Mouse (Mus musculus) spleen, postnatal 4 days (tissue): ENCODE measurements at regions not wholly inside any gene's neighbourhood (a gene's known extent, or its start where the extent isn't known, plus 50 kb on each side); places are given as distances from the start of the nearest gene placed in this dataset.

Source experiments
- DNase-seq, 2 experiments: peaks; one replicate each; pipeline ENCODE4 v3.0.0; 2022; ENCODE audit warnings: low spot score in 2 of 2

DNA sequence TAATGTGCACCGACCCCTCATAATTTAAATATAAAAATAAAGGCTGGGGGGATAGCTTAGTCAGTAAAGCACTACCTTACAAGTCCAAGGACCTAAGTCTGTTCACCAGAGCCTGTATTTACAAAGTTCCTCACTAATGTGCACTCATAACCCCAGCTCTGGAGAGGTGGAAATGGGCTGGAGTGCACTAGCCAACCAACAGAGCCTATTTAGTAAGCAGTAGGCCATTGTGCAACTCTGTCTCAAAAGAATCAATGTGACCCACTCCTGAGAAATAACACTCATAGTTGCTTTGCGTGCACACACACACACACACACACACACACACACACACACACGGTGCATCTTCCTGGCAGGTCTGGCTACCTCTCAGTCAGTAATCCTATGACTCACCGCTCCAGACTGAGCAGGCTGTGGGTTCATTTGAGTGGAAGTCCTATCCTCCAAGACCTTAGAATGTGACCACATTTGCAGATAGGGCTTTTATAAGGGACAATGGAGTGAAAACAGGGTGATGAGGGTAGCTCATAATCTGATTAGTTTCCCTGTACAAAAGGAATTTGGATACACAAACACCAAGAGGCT is 256.9 kb downstream of the Bcor start:
- DNase-seq: no peak

DNA sequence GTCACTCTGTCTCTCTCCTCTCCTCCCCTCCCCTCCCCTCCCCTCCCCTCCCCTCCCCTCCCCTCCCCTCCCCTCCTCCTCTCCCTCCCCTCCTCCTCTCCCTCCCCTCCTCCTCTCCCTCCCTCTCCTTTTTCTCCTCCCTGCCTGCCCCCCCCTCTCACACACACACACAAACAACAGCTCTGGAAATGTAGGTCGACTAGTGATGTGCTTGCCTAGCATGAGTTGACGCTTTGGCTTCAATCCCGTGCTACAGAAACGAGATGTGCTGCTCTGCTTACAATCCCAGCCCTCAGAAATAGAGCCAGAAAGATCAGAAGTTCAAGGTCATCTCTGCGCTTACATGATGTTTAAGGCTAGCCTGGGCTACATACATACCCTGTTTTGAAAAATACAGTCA is 254.9 kb downstream of the Bcor start:
- DNase-seq: no peak

DNA sequence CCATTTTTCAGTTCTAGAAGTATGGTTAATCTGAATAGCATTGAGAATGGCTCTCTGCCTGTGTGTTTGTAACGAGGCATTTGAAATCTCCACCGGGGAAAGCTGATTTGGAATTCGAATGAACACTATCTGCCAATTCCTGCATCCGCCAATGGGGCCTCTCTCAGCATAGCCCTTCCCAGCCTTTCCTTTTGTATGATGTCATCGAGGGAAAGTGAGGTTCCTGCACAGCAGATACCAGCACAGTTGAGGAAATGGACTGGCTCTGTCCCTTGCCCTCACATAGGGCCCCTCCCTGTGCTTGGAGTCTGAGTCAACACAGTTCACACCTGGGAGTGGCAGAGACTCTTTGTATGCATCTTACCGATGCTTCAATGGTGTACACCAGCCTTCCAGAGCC is 253.0 kb downstream of the Bcor start:
- DNase-seq: no peak

DNA sequence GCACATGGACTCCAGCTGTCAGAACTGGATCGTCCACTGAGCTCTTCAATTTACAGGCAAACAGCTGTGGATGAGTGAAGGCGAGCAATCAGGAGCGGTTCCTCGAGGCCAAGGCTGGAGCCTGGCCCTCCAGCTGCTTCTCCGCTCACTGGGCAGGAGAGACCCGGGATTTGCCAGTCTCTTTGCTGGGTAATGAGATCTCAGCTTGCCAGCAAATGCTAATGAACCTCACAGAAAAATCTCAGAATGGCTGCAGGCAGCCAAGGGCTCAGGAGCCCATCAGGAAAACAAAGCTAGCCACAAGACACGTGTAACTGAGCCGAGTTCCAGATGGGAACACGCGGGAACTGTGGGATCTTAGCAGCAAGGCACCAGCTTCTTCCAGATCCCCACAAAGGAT is 244.2 kb downstream of the Bcor start:
- no peak for DNase-seq

DNA sequence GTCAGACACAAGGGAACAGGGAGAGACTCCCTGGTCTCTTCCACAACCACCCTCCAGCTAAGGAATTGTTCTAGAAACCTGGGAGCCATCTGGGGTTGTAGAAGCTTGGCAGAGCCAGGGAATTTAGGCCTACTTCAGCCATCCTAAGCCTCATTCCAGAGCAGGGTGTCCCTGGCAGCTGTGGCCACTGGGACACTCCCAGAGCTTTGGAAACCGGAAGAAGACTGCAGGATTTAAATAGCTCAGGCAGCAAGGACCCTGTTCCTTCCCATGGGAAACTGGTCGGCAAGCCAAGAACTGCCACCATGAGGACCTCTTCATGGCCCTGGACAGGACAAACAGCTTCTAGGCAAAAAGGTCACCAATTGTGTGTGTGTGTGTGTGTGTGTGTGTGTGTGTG is 239.9 kb downstream of the Bcor start:
- no peak for DNase-seq

DNA sequence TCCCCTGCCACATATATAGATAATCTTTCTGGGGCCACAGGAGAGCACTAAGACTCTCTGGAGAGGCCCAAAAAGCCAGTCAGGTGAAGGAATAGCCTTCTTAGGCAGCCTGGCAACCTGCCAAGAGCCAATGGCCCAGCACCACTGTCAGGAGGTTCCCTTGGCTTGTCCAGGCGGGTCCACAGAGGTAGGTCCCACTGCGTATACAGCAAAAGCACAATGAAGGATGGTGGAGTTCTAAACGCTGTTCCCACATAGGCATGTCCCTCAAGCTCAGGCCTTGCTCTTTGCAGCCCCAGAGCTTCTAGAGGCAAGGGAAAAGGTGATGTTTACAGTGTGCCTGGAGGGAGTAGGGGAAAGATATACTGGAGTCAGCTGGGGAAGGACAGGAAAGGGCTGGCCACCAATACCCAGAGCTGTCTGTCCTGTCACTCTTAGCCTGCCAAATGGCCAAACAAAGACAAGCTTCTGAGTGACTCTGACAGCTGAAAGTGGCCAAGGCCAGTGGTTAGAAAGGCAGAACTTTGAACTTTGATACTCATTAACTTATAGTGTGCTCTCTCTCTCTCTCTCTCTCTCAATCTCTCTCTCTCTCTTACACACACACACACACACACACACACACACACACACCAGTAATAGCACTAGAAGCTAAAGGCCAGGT is 235.4 kb downstream of the Bcor start:
- DNase-seq: no peak

DNA sequence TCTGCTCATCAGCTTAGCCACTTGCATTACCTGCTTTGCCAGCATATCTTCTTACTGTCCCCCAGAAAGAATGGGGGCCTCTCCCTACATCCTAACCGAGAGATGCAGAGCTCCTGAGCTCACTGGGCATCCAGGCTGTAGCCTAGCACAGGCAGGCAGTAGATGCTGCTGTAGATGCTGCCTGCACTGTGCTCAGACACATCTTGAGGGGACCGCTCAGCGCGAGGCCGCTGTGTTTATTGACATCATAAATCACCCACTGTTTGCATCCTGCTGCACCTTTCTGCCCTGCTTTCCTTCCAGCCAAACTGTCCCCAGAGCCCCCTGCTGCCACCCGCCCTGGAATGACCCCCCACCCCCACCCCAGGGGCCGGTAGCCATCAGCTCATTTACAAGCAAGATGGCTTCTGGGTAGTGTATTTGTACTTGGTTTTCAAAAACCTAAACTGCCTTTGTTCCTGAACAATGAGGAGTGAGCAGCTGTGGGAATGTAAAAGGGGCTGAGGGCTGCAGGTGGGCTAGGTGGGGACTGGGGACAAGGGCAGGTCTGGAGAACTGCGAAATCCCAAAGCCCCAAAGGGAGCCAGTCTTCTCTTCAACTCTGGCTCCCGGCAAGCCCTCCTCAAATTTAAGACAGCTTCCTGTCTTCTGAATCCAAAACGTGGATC is 233.2 kb downstream of the Bcor start:
- no peak for DNase-seq

DNA sequence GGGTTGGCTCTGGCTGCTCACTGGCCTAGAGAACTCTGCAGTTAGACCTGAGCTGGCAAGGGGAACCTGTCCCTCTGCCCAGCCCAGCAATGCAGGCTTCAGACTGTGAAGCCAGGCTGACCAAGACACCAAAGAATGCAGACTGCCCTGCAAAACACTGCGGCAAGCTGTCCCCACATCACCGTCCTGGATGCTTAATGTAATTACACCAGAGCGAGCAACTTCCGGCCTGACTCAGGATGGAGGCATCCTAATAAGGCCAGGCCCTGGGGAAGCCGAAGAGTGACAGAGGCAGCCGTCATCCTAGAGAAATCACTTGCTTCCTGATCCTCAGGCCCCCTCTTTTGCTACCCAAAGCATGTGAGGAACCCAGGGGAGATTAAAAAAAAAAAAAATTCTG is 230.7 kb downstream of the Bcor start:
- DNase-seq: no peak

DNA sequence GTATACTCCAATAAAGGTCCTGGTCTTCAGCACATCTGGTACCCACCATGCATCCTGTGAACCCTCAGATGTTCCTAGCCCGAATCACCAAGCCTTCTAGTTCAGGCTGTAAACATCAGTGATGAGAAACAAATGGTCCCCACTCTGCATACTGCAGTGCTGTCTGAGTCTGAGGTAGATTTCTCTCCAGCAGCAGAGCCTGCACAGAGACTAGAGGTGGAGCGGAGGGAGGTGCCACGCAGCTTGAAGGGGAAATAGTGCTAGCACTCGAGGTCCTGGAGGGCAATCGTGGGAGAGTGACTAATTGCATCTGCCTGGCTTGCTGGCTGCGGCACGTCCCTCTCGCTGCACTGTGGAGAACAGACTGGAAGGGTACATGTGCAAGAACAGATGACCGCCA is 228.7 kb downstream of the Bcor start:
- no peak for DNase-seq

DNA sequence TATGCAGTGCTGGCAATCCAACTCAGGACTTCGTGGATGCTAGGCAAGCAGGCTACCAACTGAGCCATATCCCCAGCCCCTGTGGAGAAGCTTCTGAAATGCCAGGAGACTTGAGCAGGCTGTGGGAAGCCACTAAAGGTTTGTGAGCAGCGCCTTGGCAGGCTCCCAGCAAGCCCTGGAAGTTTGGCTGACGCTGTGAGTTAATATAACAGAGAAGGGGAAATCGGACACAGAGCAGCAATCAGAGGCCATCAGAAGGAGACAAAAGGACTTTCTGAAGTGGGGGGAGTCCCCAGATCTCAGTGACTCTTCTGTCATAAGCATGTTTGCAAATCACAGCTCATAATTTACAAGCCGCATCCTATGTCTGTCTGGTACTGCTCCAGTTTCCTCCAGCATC is 224.8 kb downstream of the Bcor start:
- no peak for DNase-seq

DNA sequence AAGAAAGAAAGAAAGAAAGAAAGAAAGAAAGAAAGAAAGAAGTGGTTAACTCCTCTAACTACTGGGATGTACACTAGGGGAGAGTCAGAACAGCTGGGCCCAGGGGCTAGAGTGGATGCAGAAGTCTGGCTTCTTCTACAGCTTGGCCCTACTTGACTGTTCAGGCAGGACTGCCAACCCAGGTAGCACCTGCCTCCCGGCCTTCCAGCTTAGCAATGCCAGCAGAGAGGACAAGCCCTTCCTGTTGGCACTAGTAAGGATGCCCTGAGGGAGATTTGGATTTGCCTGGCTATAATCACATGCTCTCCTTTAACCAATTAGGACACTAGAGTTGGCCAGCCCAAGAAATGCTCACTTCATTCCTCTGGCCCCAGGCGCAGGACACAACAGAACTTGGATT is 219.9 kb downstream of the Bcor start:
- no peak for DNase-seq

DNA sequence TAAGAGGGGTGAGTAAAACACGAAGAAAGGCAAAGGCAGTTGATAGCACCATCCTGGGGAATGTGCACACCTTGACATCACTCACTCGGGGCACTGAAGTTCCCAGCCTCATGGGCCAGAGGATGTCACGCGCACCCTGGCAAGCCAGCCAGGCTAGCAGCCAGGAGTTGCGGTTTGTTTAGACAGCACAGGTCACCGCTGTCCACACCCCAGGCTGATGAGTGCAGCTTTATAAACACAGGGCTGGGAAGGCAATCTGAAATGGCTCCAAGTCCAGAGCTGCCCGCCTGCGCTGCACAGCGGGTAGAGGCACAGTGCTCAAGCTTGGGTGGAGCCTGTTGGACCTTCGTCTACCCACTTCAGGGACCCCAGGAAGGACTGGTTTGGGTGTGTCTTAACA is 216.8 kb downstream of the Bcor start:
- no peak for DNase-seq

DNA sequence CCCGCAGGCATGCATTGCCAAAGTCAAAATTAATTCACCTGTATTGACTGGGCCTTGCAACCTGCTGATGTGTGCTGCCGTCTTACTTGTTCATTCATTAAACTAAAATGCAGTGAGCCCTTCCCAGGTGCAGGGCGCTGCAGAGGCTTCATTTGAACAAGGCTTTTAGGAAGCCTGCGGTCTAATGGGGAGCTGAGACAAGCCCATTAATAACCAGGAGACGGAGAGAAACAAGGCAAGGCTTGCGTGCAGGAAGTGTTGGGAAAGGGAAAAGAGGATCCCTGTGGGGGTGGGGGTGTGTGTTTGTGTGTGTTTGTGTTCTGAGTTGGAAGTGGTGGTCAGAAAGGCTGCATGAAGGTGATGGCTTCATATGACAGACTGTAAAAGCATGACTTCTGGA is 215.6 kb downstream of the Bcor start:
- no peak for DNase-seq

DNA sequence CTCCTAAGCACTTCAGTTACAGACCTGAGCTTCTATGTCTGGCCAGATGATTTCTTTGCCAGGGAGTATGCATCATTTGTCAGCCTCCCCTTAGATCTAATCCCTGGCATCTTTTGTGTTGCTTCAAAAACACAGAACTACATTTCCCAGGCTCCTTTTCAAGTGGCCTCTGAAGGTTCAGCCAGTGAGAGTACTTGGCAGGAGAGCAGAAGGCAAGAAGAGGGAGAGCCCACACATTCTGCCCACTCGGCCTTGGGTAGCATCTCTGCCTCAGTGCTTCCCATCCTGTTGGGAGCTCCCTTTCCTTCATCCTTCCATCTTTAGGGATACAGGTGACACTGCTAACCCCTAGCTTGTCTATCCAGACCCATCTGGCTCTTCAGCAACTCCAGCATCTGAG is 214.9 kb downstream of the Bcor start:
- no peak for DNase-seq

DNA sequence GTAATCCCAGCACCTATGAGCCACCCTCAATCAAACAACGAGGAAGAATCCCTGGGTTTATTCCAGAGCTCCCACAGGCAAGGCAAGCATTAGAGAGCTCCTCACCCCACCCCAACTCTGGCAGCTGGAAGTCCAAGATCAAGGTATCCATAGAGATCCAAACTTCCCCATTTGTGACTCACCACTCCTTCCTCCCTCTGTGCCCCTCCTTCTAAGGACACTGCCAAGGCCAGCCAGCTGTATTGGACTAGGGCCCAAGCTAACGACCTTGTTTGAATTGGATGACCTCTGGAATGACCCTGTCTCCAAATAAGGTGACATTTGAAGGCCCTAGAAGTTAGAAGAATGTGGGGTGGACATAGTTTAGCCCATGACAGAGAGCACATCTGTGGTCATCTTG is 208.0 kb downstream of the Bcor start:
- no peak for DNase-seq

DNA sequence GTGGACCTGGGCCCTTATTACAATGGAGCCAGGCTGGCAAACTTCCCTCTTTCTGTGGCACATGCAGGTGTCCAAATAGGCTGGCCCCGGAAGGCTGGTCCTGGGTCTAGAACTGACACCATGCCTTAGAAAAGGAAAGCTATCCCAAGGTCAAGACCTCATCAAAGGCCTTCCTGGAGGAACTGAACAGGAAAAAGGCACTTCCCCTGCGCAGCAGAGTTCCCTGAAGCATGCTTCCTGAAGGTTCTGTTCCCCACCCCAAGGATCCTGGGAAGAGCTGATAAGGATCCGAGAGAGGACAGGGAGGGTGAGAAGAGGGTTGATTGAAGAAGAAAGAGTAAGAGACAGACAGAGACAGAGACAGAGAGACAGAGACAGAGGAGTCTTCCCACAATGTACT is 204.0 kb downstream of the Bcor start:
- DNase-seq: no peak

DNA sequence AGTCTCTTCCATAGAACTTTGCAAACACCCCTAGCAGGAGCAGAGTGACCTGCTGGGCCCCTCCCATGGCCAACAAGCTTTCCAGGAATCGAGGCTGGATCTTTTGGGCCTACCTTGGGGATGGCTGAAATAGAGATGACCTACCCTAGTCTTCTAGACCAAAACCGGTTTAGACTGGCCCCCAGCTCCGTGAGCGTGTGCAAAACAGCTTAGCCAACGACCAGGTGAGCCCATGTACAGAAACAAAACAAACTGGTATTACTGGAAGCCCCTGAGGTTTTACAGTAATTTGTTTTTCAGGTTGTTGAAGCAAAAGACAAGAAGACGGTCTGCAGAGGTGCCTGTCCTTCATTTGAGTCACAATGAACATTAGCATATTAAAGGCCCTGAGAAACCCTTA is 203.1 kb downstream of the Bcor start:
- DNase-seq: no peak

DNA sequence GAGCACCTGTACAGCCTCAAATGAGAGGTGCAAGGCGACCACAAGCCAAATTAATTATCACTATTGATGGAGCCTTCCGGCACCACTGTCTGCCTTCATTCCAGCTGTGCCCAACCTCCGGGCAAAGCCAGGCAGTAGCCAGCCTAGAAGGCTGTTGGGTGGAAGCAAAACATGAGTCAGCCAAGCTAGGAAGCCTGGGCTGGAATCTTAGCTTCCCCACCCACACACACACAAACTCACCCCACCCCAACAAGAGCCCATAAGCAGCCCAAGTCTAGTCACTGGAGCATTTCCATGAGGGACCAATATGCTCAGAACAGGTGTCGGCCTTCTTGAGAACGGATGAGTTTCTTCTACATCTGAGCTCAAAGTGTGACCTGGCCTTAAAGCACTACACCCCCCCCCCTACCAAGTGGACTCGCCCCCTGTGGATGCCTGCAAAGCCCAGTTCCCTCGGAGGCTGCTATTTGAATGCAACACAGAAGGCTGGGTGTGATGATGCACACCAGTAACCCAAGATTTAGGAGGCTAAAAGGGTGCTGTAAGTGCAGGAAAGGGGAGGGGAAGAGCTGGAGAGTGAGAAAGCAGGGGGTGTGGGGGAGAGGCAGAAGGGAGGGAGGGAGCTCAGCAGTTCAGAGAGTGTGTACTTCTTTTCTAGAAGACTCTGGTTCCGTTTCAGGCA is 200.1 kb downstream of the Bcor start:
- no peak for DNase-seq

DNA sequence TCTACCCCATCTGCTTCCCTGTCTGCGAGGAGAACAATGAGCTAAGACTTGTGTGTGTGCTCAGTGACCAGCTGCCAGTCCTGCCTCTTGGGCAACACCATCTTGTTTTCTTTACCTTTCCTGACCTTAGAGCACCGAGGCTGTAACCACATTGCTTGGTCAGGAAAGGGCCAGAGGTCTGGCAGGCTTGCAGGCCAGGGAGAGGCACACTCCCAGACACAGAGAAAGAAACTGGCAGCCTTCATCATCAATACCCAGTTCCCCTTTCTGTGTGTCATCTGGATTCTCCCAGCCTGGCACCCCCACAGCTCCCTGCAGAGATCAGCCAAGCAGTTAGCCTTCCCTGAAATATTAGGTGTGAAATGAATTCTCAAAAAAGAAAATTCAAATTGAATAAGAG is 198.8 kb downstream of the Bcor start:
- no peak for DNase-seq

DNA sequence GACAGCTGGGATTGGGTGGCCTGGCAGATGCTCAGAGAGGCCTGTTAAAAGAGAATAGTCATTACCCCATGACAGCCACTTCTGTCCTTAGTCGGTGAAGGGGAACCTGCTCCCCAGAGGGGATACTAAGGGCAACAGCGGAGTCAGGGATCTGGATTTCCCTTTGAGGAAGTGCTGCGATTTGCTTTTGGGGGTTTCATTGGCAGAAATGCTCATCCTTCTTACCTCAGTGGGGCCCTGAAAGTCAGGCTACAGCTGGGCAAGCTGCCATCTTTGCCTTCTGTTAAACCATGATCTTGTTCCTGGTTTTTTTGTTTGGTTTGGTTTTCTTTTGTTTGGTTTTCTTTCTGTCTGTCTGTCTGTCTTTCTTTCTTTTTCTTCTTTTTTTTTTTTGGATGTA is 195.7 kb downstream of the Bcor start:
- DNase-seq: no peak

DNA sequence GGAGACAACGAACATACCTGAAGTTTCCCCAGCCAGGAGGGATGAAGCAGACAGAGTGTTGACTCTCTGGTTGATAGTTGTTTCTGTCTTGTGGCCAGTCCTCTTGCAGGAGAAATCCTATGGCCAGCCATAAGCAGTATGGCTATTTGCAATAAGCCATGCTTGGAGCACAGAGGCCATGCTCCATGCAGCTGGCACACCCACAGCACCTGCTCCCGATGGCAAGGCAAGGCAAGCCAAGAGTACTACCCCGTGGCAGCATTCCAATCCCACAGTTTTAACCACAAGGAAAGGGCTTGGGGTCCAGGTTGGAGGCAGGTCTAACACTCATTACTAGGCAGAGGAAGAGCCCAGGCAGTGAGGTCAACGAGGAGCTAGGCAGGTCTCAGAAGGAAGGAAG is 181.5 kb downstream of the Bcor start:
- no peak for DNase-seq

DNA sequence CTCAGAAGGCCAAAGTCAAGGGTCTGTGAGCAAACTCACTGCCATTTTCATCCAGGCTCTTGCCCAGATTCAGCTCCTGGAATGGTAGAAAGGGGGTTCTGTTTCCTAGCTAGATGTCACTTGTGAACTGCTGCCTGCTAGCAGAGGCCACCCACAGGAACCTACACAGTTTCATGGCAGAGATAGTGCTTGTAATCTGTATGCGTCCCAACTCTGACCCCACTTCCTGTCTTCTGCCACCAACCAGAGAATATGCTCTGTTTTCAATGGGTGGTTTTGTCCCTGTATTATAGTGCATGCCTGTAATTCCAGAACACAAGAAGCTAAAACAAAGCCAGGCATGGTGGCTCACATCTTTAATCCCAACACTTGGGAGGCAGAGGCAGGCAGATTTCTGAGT is 176.9 kb downstream of the Bcor start:
- DNase-seq: no peak
